Mouse (Mus musculus) embryonic facial prominence, embryonic 14.5 days (tissue): ENCODE results near the gene Ncapd2. TPM values are rescaled to one million over a fixed set of nuclear protein-coding genes. Genes with fewer than 3 reads are reported as not detected.
A peak's percentile ranks its signal among the peaks of the same experiment; 100 is the strongest.

Experiments
- ATAC-seq: fragments of 200-750 bp; cut with Nextera tagmentation; 2 replicates; pipeline ENCODE4 v1.8.0; 2017; ENCODE audit warnings: low read depth, moderate number of reproducible peaks, moderate TSS enrichment
- DNase-seq: peaks from one replicate; pipeline ENCODE4 v3.0.0-alpha.2; 2015; ENCODE audit warnings: low spot score
- H3K27ac ChIP-seq: fragments of 300-500 bp; sonication (generic); replicated peaks from 2 replicates; pipeline ENCODE4 v1.5.1; 2014; ENCODE audit warnings: low read depth, mild to moderate bottlenecking, low read length, moderate library complexity
- H3K27me3 ChIP-seq: fragments of 300-500 bp; sonication (generic); replicated peaks from 2 replicates; pipeline ENCODE4 v1.6.1; 2014; ENCODE audit warnings: low read length; ENCODE audit not compliant: control insufficient read depth, insufficient read depth
- H3K36me3 ChIP-seq: fragments of 300-500 bp; sonication (generic); 2 replicates; pipeline ENCODE4 v1.6.1; 2014; ENCODE audit warnings: low read length, mixed read lengths; ENCODE audit not compliant: control insufficient read depth, insufficient read depth
- H3K4me1 ChIP-seq: fragments of 300-500 bp; sonication (generic); 2 replicates; pipeline ENCODE4 v1.6.1; 2014; ENCODE audit warnings: antibody characterized with exemption, low read length; ENCODE audit not compliant: control insufficient read depth, insufficient read depth
- H3K4me2 ChIP-seq: fragments of 300-500 bp; sonication (generic); 2 replicates; pipeline ENCODE4 v1.6.1; 2014; ENCODE audit warnings: low read depth, mild to moderate bottlenecking, low read length, moderate library complexity, mixed read lengths
- H3K4me3 ChIP-seq: fragments of 300-500 bp; sonication (generic); 2 replicates; pipeline ENCODE4 v1.5.1; 2014; ENCODE audit warnings: low read depth, mild to moderate bottlenecking, low read length
- H3K9ac ChIP-seq: fragments of 300-500 bp; sonication (generic); 2 replicates; pipeline ENCODE4 v1.6.1; 2014; ENCODE audit warnings: low read depth, mild to moderate bottlenecking, low read length, moderate library complexity, mixed read lengths
- H3K9me3 ChIP-seq: fragments of 300-500 bp; sonication (generic); 2 replicates; pipeline ENCODE4 v1.6.1; 2016; ENCODE audit warnings: low read length; ENCODE audit not compliant: control insufficient read depth
- WGBS: fragments of 180-500 bp; shearing (Covaris S2); extraction: QIAGEN DNeasy Blood & Tissue Kit; methylation state at CpG from one replicate; pipeline ENCODE4 v1.1.7; 2014; 5-methylcytosine and 5-hydroxymethylcytosine counted together
- microRNA-seq: library from miRNA; unstranded; fragments of <30 nt; microRNA quantifications from one replicate; pipeline ENCODE4, GENCODE M21; 2016; ENCODE audit warnings: borderline number of aligned reads
- polyA plus RNA-seq: library from polyadenylated mRNA; unstranded; fragments of >200 nt; fragmentation: Nextera tagmentation; extraction: Ambion mirVana; gene quantifications from 2 replicates; pipeline ENCODE4 v1.2.1, GENCODE M21; 2014

Ncapd2 gene
- polyA plus RNA-seq, 1 experiment from 2014 or later = 76.7 TPM

DNA sequence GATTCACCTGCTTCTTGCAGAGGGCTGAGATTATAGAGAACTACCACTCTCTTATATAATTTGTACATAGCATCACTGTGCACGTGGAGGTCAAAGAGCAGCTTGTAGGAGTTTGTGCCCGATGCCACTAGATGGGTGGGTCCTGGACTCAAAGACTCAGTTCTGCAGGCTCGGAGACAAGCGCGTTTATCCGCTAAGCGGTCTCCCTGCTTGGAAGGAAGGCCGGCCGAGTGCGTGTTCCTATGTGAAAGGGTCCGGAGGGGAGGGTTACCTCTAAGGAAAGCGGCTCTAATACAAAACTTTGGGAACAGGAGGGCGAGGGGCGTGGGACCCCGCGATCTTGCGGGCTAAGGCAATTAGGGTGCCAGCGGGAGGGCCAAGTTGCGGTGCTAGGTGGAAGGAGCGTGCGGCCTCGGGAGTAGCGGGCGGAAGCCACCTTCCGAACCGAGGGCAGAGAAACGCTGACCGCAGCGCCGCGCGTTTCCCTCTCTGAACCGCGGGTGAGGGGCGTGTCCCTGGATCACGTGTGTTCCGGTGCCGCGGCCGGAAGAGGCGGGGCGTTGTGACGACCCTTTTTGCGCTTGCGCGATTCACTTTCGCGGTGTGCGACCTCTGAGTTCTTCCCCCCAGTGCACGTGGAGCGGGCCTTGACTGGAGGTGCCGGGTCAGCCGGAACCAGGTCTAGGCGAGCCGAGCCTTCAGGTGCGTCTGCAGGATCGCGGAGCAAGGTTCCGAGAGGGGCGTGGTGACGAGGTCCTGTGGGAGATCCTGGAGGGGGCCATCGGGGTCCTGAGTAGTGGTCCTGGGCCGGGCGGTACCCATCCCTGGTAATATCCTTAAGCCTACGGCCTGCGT is 60.0 kb downstream of the Ncapd2 start, which contains the start of gene Nop2:
TSS of gene Nop2 (plus strand) at position 608 of the 855 bp plus-strand sequence.
- no peaks in the 10 kb centered on the region for H3K27me3 ChIP-seq
- H3K36me3 ChIP-seq = peaks cover 75% of the 10 kb centered on the region
- ATAC-seq (peak; percentile 94), DNase-seq (peak; percentile 97)
- 0 out of 2 replicates have a peak, but pooled peaks cover 4% of the 10 kb centered on the region for H3K4me1 ChIP-seq
- H3K27ac ChIP-seq = peak within 1 kb of the TSS; percentile 85
- peak within 1 kb of the TSS; percentile 73 for H3K4me2 ChIP-seq
- peak within 1 kb of the TSS; percentile 86 for H3K4me3 ChIP-seq
- no peaks in the 10 kb centered on the region for H3K9me3 ChIP-seq
- 1% methylated on average over 60 of the region's 66 CpGs for WGBS
- peak within 1 kb of the TSS; percentile 81 for H3K9ac ChIP-seq

GRCm38 (mm10) chr6:125129710-125130402 is 61.6 kb downstream of the Ncapd2 start:
- no peak overlapping the region for H3K4me2 ChIP-seq
- H3K4me1 ChIP-seq = 0 out of 2 replicates have a peak, but pooled peaks cover 4% of the 10 kb centered on the region
- no peak for DNase-seq
- no peaks in the 10 kb centered on the region for H3K27me3 ChIP-seq
- no peak for ATAC-seq
- H3K27ac ChIP-seq = no peak overlapping the region
- H3K9me3 ChIP-seq = no peaks in the 10 kb centered on the region
- no peak overlapping the region for H3K4me3 ChIP-seq
- 87% methylated on average over 17 of the region's 20 CpGs for WGBS
- no peak overlapping the region for H3K9ac ChIP-seq
- peaks cover 76% of the 10 kb centered on the region for H3K36me3 ChIP-seq

DNA sequence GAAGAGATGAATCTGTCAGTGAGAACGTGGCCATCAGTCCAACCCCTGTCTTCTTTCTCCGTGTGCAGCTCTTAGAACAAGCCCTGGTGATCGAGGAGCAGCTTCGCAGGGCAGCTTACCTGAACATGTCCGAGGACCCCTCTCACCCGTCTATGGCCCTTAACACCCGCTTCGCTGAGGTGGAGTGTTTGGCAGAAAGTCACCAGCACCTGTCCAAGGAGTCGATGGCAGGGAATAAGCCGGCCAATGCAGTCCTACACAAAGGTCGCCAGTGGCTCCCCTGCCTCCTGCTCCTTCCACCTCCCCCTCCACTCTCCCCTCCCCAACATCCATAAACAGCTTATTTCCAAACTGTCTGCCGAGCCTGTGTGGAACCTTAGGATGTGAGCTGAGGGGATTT is 62.8 kb downstream of the Ncapd2 start:
- peaks cover 76% of the 10 kb centered on the region for H3K36me3 ChIP-seq
- H3K27me3 ChIP-seq = no peaks in the 10 kb centered on the region
- H3K27ac ChIP-seq = no peak overlapping the region
- no peak for ATAC-seq
- H3K9me3 ChIP-seq = no peaks in the 10 kb centered on the region
- no peak for DNase-seq
- 0 out of 2 replicates have a peak, but pooled peaks cover 4% of the 10 kb centered on the region for H3K4me1 ChIP-seq
- H3K9ac ChIP-seq = no peak overlapping the region
- WGBS = 87% methylated on average over 12 of the region's 12 CpGs
- H3K4me3 ChIP-seq = no peak overlapping the region
- H3K4me2 ChIP-seq = no peak overlapping the region

GRCm38 (mm10) chr6:125119387-125119786 is 72.1 kb downstream of the Ncapd2 start:
- Histone ChIP-seq H3K4me3 (no peak overlapping the region), H3K36me3 (peaks cover 98% of the 10 kb centered on the region), H3K9me3 (no peaks in the 10 kb centered on the region), H3K9ac (no peak overlapping the region), H3K27ac (no peak overlapping the region), H3K4me1 (no peaks in the 10 kb centered on the region), H3K27me3 (no peaks in the 10 kb centered on the region), H3K4me2 (no peak overlapping the region)
- 92% methylated on average over 8 of the region's 8 CpGs for WGBS
- ATAC-seq = no peak
- DNase-seq = no peak

Small RNAs within 50 kb of the gene (microRNA-seq; reads per million reads assigned to microRNA genes)
- gene Mir3098 = 0.66 reads per million
- gene Mir8113 = not detected

Other genes starting within 250 kb of the Ncapd2 start
- 138 and 141 TPM in 2 replicates for gene Cops7a, start 226.2 kb downstream of the Ncapd2 start, polyA plus RNA-seq
- gene Pianp, start 195.0 kb downstream of the Ncapd2 start, polyA plus RNA-seq = 5.0 and 7.2 TPM in 2 replicates
- gene Zfp384, start 182.6 kb downstream of the Ncapd2 start, polyA plus RNA-seq = 10.4 and 11.9 TPM in 2 replicates
- 99.0 and 112 TPM in 2 replicates for gene Ing4, start 151.9 kb downstream of the Ncapd2 start, polyA plus RNA-seq
- 8.3 and 9.9 TPM in 2 replicates for gene Acrbp, start 142.0 kb downstream of the Ncapd2 start, polyA plus RNA-seq
- gene Lpar5, start 123.8 kb downstream of the Ncapd2 start, polyA plus RNA-seq = 1.1 and 1.4 TPM in 2 replicates
- gene Chd4, start 95.7 kb downstream of the Ncapd2 start, polyA plus RNA-seq = 70.1 and 73.5 TPM in 2 replicates
- gene Nop2, start 59.8 kb downstream of the Ncapd2 start, polyA plus RNA-seq = 56.4 and 60.4 TPM in 2 replicates
- gene Iffo1, start 46.5 kb downstream of the Ncapd2 start, polyA plus RNA-seq = 37.9 and 43.7 TPM in 2 replicates
- gene Gapdh, start 25.2 kb downstream of the Ncapd2 start, polyA plus RNA-seq = 1,831 and 1,850 TPM in 2 replicates
- gene Mrpl51, start 100 bp upstream of the Ncapd2 start, polyA plus RNA-seq = 198 and 205 TPM in 2 replicates
- 2.4 and 2.7 TPM in 2 replicates for gene Vamp1, start 23.9 kb upstream of the Ncapd2 start, polyA plus RNA-seq
- 3.4 and 3.6 TPM in 2 replicates for gene Tapbpl, start 40.2 kb upstream of the Ncapd2 start, polyA plus RNA-seq
- 1.1 and 2.9 TPM in 2 replicates for gene Cd27, start 45.3 kb upstream of the Ncapd2 start, polyA plus RNA-seq
- 0.22 and 0.45 TPM in 2 replicates for gene Tuba3a, start 94.3 kb upstream of the Ncapd2 start, polyA plus RNA-seq
- 46.4 and 49.0 TPM in 2 replicates for gene Ltbr, start 122.2 kb upstream of the Ncapd2 start, polyA plus RNA-seq
- 1.5 and 3.2 TPM in 2 replicates for gene Scnn1a, start 129.0 kb upstream of the Ncapd2 start, polyA plus RNA-seq
- 81.8 and 82.6 TPM in 2 replicates for gene Tnfrsf1a, start 157.7 kb upstream of the Ncapd2 start, polyA plus RNA-seq
- gene Plekhg6, start 189.1 kb upstream of the Ncapd2 start, polyA plus RNA-seq = 1.0 and 1.4 TPM in 2 replicates